Mouse (Mus musculus) heart, embryonic 14.5 days (tissue): ENCODE measurements around the gene Hs3st4. TPM values are rescaled to one million over a fixed set of nuclear protein-coding genes. Genes with fewer than 3 reads are reported as not detected.

ENCODE experiments used
- ATAC-seq: fragments of 200-750 bp; cut with Nextera tagmentation; 2 replicates; pipeline ENCODE4 v1.8.0; 2017; ENCODE audit warnings: low read depth, moderate TSS enrichment; ENCODE audit not compliant: insufficient number of reproducible peaks, insufficient read depth, low FRiP score
- H3K27ac ChIP-seq, 2 experiments: fragments of 200-500 bp in 1 of 2; fragments of 300-500 bp in 1 of 2; sonication (generic) in 1 of 2; replicated peaks in 1 of 2; 2 replicates each; pipeline ENCODE4 v1.5.1; 2012 to 2014; ENCODE audit warnings: low read depth in 2 of 2, low read length in 2 of 2, control low read depth in 1 of 2, mild to moderate bottlenecking in 1 of 2, mixed read lengths in 1 of 2; ENCODE audit not compliant: control insufficient read depth in 1 of 2, insufficient read depth in 1 of 2
- H3K27me3 ChIP-seq: fragments of 300-500 bp; sonication (generic); 2 replicates; pipeline ENCODE4 v1.6.1; 2014; ENCODE audit warnings: mild to moderate bottlenecking, low read length, control low read depth; ENCODE audit not compliant: control insufficient read depth, insufficient read depth
- H3K36me3 ChIP-seq: fragments of 300-500 bp; sonication (generic); 2 replicates; pipeline ENCODE4 v1.6.1; 2014; ENCODE audit warnings: mild to moderate bottlenecking, control low read depth, low read length, mixed read lengths; ENCODE audit not compliant: control insufficient read depth, insufficient read depth
- H3K4me1 ChIP-seq, 2 experiments: fragments of 200-500 bp in 1 of 2; fragments of 300-500 bp in 1 of 2; sonication (generic) in 1 of 2; 2 replicates each; pipeline ENCODE4 v1.6.1; 2012 to 2014; ENCODE audit warnings: low read length in 2 of 2, control low read depth in 1 of 2, mixed read lengths in 1 of 2; ENCODE audit not compliant: control insufficient read depth in 2 of 2, insufficient read depth in 2 of 2
- H3K4me2 ChIP-seq: fragments of 300-500 bp; sonication (generic); 2 replicates; pipeline ENCODE4 v1.6.1; 2014; ENCODE audit warnings: mild to moderate bottlenecking, low read length
- H3K4me3 ChIP-seq, 2 experiments: fragments of 200-500 bp in 1 of 2; fragments of 300-500 bp in 1 of 2; sonication (generic) in 1 of 2; 2 replicates each; pipeline ENCODE4 v1.5.1; 2012 to 2014; ENCODE audit warnings: low read length in 2 of 2, mild to moderate bottlenecking in 2 of 2, control low read depth in 1 of 2, low read depth in 1 of 2, moderate library complexity in 1 of 2; ENCODE audit not compliant: control insufficient read depth in 1 of 2, insufficient read depth in 1 of 2
- H3K9ac ChIP-seq: fragments of 300-500 bp; sonication (generic); 2 replicates; pipeline ENCODE4 v1.6.1; 2014; ENCODE audit warnings: mild to moderate bottlenecking, low read length
- H3K9me3 ChIP-seq: fragments of 300-500 bp; sonication (generic); 2 replicates; pipeline ENCODE4 v1.6.1; 2016; ENCODE audit warnings: low read length, control low read depth; ENCODE audit not compliant: control insufficient read depth
- WGBS: fragments of 180-500 bp; shearing (Covaris S2); extraction: QIAGEN DNeasy Blood & Tissue Kit; methylation state at CpG from one replicate; pipeline ENCODE4 v1.1.7; 2014; 5-methylcytosine and 5-hydroxymethylcytosine counted together
- polyA plus RNA-seq: library from polyadenylated mRNA; unstranded; fragments of >200 nt; fragmentation: Nextera tagmentation; extraction: Ambion mirVana; gene quantifications from 2 replicates; pipeline ENCODE4 v1.2.1, GENCODE M21; 2014

The Hs3st4 gene
- polyA plus RNA-seq, 1 experiment from 2014 or later, result 1.0 TPM

DNA sequence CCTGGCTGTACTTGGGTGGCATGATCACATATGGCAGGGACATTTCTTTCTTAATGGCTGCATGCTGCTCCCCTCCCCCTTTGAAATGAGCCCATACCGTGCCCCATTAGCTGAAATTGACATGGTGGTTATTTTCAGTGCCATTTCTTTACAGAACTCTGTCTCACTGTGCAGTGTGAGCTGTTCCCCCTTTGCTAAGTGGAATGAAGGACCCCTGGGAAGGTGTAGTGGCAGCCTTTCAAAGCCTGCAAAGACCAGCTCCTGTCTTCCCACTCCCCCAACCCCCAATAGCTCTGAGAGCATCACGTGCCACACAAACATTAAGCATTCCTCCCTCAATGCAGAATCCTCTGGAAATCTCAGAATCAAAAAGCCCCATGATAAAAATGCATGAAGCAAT is 50.7 kb downstream of the Hs3st4 start:
- 62% methylated on average over 2 of the region's 2 CpGs for WGBS
- H3K27me3 ChIP-seq, result no peaks in the 10 kb centered on the region
- no peak overlapping the region for H3K27ac ChIP-seq
- H3K9ac ChIP-seq, result no peak overlapping the region
- no peak overlapping the region for H3K4me2 ChIP-seq
- ATAC-seq, result no peak
- no peaks in the 10 kb centered on the region for H3K4me1 ChIP-seq
- H3K4me3 ChIP-seq, result no peak overlapping the region
- 0 out of 2 replicates have a peak, but pooled peaks cover 3% of the 10 kb centered on the region for H3K9me3 ChIP-seq
- no peaks in the 10 kb centered on the region for H3K36me3 ChIP-seq

DNA sequence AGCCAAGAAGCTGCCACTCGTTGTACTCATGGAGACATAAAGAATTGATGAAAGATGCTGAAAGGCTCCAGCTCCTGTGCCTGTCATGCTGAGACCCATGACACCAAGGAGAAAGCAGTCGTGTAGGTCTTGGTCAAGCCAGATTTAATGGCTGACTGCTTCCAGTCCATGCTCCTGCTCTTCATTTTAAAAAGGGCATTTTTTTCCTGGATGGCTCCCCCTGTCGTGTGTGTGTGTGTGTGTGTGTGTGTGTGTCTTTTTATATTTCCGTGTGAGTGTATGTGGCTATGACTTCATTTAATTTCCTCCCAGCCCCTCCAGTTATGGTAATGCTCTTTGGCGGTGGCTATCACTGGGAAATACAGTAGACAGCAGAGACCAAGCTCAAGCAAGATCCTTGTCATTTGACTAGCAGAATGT is 54.6 kb downstream of the Hs3st4 start:
- no peak overlapping the region for H3K4me3 ChIP-seq
- ATAC-seq, result no peak
- no peaks in the 10 kb centered on the region for H3K36me3 ChIP-seq
- H3K27me3 ChIP-seq, result no peaks in the 10 kb centered on the region
- no peak overlapping the region for H3K27ac ChIP-seq
- H3K9me3 ChIP-seq, result no peaks in the 10 kb centered on the region
- no peak overlapping the region for H3K9ac ChIP-seq
- 52% methylated on average over 5 of the region's 5 CpGs for WGBS
- no peaks in the 10 kb centered on the region for H3K4me1 ChIP-seq
- H3K4me2 ChIP-seq, result no peak overlapping the region

DNA sequence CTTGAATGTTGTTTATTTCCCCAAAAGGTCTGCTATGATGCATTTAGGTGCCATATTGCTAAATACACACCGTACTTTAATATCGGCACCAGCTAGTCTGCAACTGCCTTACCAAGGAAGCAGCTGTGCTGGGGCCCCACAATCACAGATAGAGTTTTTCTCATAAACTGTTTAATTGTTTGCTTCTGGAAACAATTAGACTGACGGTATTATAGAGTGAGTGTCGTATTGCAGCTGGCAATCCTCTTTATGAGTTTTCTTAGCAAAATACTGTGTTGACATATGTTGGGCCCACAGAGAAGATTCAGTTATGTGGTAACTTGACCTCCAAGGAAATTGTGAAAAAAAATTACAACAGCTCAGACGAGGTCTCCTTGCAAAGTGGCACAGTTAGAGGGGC is 56.5 kb downstream of the Hs3st4 start:
- no peak for ATAC-seq
- H3K9me3 ChIP-seq, result no peaks in the 10 kb centered on the region
- no peak overlapping the region for H3K4me2 ChIP-seq
- no peak overlapping the region for H3K4me3 ChIP-seq
- WGBS, result 77% methylated on average over 5 of the region's 5 CpGs
- H3K9ac ChIP-seq, result no peak overlapping the region
- H3K36me3 ChIP-seq, result no peaks in the 10 kb centered on the region
- no peaks in the 10 kb centered on the region for H3K27me3 ChIP-seq
- H3K4me1 ChIP-seq, result no peaks in the 10 kb centered on the region
- H3K27ac ChIP-seq, result no peak overlapping the region

DNA sequence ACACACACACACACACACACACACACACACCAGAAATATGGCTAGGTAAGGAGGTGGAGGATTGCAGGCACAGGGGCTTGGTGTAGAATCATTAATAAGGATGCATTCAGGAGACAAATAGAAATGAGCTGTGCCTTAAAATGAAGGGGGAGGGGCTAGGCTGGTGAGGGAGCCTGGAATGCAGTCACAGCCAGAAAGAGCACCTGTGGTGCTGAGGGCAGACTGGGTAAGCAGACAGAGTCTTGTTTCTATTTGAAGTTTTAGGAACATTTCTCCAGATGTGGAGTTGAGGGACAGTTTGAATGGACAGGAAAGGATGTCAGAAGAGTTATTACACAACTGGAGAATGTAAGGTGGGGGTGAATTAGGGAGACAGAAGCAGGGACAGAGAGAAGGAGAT is 64.7 kb downstream of the Hs3st4 start:
- H3K9ac ChIP-seq, result no peak overlapping the region
- H3K36me3 ChIP-seq, result no peaks in the 10 kb centered on the region
- no peak overlapping the region for H3K4me2 ChIP-seq
- no peak overlapping the region for H3K27ac ChIP-seq
- ATAC-seq, result no peak
- no peaks in the 10 kb centered on the region for H3K4me1 ChIP-seq
- H3K4me3 ChIP-seq, result no peak overlapping the region
- H3K27me3 ChIP-seq, result no peaks in the 10 kb centered on the region
- no peaks in the 10 kb centered on the region for H3K9me3 ChIP-seq

DNA sequence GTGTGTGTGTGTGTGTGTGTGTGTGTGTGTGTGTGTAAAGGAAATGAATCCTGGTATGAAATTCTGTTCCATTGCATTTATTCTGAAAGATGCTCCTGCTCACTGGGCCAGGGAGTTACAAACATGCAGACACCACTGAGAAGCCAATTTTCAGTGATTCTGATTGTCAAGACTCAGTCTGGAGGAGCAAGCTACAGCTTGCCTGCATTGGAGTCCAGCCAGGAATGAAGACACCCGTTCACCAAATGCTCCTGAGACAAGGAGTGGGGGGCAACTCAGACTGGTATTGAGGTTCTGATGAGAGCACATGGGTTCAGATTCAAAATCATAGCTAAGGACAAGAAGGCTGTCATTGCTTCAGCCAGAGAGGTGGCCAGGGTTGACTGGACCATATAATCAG is 66.3 kb downstream of the Hs3st4 start:
- no peaks in the 10 kb centered on the region for H3K36me3 ChIP-seq
- no peak overlapping the region for H3K27ac ChIP-seq
- ATAC-seq, result no peak
- no peaks in the 10 kb centered on the region for H3K4me1 ChIP-seq
- H3K4me3 ChIP-seq, result no peak overlapping the region
- H3K4me2 ChIP-seq, result no peak overlapping the region
- WGBS, result 61% methylated on average over 1 of the region's 1 CpGs
- H3K27me3 ChIP-seq, result no peaks in the 10 kb centered on the region
- H3K9me3 ChIP-seq, result no peaks in the 10 kb centered on the region
- H3K9ac ChIP-seq, result no peak overlapping the region

DNA sequence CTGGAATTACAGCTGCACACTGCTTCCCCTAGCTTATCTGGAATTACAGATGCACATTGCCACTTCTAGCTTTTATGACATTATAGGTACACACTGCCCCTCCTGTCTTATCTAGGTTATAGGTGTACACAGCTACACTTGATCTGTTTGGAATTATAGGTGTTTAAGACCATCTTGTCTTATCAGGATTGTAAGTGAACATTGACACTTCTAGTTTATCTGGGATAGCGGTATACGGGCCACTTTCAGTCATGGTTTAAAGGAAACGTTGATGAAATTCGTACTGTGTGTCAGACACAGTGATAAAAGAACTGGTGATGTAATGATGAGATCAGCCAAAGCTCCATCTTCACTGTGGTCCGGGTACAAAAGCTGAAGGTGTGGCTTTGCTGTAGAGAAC is 67.8 kb downstream of the Hs3st4 start:
- no peaks in the 10 kb centered on the region for H3K9me3 ChIP-seq
- H3K9ac ChIP-seq, result no peak overlapping the region
- no peaks in the 10 kb centered on the region for H3K4me1 ChIP-seq
- no peak overlapping the region for H3K27ac ChIP-seq
- no peaks in the 10 kb centered on the region for H3K27me3 ChIP-seq
- no peak overlapping the region for H3K4me3 ChIP-seq
- ATAC-seq, result no peak
- no peaks in the 10 kb centered on the region for H3K36me3 ChIP-seq
- no peak overlapping the region for H3K4me2 ChIP-seq
- 73% methylated on average over 5 of the region's 5 CpGs for WGBS

DNA sequence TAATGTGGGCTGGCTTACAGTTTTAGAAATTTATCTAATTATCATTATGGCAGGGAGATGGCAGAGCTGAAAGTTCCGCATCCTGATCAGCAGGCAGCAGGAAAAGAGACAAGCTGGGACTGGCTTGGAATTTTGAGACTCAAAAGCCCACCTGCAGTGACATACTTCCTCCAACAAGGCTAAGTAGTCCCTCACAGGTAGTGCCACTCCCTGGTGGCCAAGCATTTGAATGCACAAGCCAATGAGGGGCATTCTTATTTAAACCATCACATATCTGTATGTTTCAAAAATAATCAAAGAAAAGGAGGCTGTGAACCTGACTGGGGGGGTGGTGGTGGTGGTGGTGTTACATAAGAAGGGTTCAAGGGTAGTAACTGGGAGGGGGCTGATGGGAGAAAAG is 101.1 kb downstream of the Hs3st4 start:
- Histone ChIP-seq H3K27ac (no peak overlapping the region), H3K36me3 (no peaks in the 10 kb centered on the region)

DNA sequence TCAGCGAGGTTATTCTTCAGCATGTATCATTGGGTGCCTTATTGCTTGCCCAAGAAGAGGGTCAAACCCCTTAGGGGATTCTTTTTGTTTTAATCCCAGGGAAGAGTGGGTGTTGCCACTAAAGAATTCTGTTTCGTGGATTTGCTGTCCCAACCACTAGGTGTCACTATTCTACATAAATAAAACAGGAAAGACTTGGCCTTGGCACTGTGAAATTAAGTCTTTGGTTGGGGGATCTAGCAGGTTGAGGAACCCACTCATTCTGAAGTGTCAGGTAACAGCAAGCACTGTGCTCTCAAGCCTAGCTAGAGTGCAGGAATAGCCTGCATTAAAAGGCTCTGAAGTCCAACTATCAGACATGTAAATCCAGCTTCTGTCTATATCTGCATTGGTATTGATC is 146.3 kb downstream of the Hs3st4 start:
- Histone ChIP-seq H3K27me3 (no peaks in the 10 kb centered on the region), H3K9me3 (no peaks in the 10 kb centered on the region), H3K4me2 (no peak overlapping the region), H3K9ac (no peak overlapping the region), H3K4me1 (no peaks in the 10 kb centered on the region), H3K36me3 (no peaks in the 10 kb centered on the region), H3K27ac (no peak overlapping the region), H3K4me3 (no peak overlapping the region)
- ATAC-seq, result no peak
- 8% methylated on average over 2 of the region's 2 CpGs for WGBS

More for the DNA sequence above, 101.1 kb downstream of the Hs3st4 start:
- no peak for ATAC-seq
- Histone ChIP-seq H3K9ac (no peak overlapping the region), H3K27me3 (no peaks in the 10 kb centered on the region), H3K4me3 (no peak overlapping the region), H3K4me2 (no peak overlapping the region), H3K9me3 (no peaks in the 10 kb centered on the region), H3K4me1 (no peaks in the 10 kb centered on the region)
- WGBS, result 54% methylated on average over 1 of the region's 1 CpGs
